Mouse (Mus musculus) megakaryocyte, embryonic 14.5 days (primary cell): Measurements from ENCODE around the gene Cops8. TPM values are rescaled to one million over a fixed set of nuclear protein-coding genes. Genes with fewer than 3 reads are reported as not detected.
A peak's percentile ranks its signal among the peaks of the same experiment; 100 is the strongest.

Experiments
- H3K27me3 ChIP-seq: replicated peaks from 2 replicates; pipeline ENCODE3; 2012; ENCODE audit warnings: inconsistent platforms
- H3K36me3 ChIP-seq: replicated peaks from 2 replicates; pipeline ENCODE3; 2012; ENCODE audit warnings: low read length, inconsistent platforms, mixed read lengths
- H3K4me1 ChIP-seq: 2 replicates; pipeline ENCODE4 v1.6.1; 2012; ENCODE audit warnings: inconsistent platforms
- H3K4me3 ChIP-seq: replicated peaks from 2 replicates; pipeline ENCODE3; 2012; ENCODE audit warnings: moderate library complexity, mild to moderate bottlenecking, inconsistent platforms
- H3K9me3 ChIP-seq: 2 replicates; pipeline ENCODE4 v1.6.1; 2012; ENCODE audit warnings: inconsistent platforms
- FLI1 ChIP-seq: IDR thresholded peaks from 2 replicates; pipeline ENCODE4 v1.6.1; 2012; ENCODE audit warnings: low read length, inconsistent platforms, mixed read lengths
- GATA1 ChIP-seq: IDR thresholded peaks from 3 replicates; pipeline ENCODE4 v1.6.1; 2012; ENCODE audit warnings: mixed read lengths, low read length, inconsistent platforms, borderline replicate concordance
- polyA plus RNA-seq: library from polyadenylated mRNA; stranded (reverse); fragments of >175 nt; gene quantifications from 2 replicates; pipeline ENCODE4 v1.2.3, GENCODE M21; 2012; ENCODE audit warnings: low replicate concordance; ENCODE audit not compliant: insufficient read depth

Gene Cops8
- polyA plus RNA-seq, 1 experiment = 8.6 TPM

DNA sequence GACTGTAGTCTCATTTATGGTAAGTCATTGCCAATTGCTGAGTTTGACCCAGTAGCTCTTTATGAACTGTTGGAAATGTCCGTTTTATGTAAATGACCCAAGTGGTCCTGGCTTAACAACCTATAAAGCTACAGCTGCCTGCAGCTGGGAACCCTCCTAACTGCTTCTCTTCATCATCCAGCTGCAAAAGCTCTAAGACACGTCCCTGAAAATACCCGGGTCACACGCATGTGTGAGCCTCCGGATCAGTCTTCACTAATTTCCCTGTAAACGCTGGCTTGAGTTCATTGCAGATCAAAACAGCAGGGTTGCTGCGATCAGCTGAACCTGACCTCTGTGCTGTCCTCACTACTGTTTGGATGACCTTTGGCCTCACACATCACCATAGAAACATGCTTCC lies 35.6 kb downstream of the Cops8 start:
- Histone ChIP-seq H3K4me3 (no peak overlapping the region), H3K27me3 (peaks cover 23% of the 10 kb centered on the region)
- TF ChIP-seq FLI1 (no peak), GATA1 (no peak)

GRCm38 (mm10) chr1:90650781-90651437 lies 48.1 kb downstream of the Cops8 start:
- TF ChIP-seq GATA1 (no peak), FLI1 (no peak)
- Histone ChIP-seq H3K27me3 (peaks cover 47% of the 10 kb centered on the region), H3K36me3 (no peaks in the 10 kb centered on the region), H3K4me3 (peak overlapping the region; percentile 5), H3K4me1 (peaks cover 10% of the 10 kb centered on the region), H3K9me3 (no peaks in the 10 kb centered on the region)

More for the DNA sequence above, 35.6 kb downstream of the Cops8 start:
- Histone ChIP-seq H3K36me3 (no peaks in the 10 kb centered on the region), H3K9me3 (no peaks in the 10 kb centered on the region), H3K4me1 (peaks cover 15% of the 10 kb centered on the region)

DNA sequence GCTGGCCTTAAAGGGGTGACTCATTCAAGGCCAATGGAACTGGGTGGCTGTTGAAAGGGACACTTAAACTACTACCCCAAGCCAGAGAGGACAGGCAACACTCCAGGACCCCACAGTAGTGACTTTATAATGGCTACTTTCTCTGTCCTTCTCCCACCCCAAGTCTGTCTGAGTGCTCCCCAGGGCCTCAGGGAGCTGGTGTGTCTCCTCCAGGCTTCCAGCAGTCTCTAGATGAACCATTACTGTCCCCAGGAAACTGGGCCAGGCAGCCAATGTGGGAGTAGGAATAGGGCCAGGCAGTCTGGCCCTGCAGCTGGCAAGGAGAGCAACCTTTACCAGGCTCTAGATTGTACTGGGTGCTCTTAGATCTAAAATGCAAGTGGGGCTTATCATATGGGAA lies 49.0 kb downstream of the Cops8 start:
- H3K9me3 ChIP-seq = no peaks in the 10 kb centered on the region
- no peak overlapping the region for H3K4me3 ChIP-seq
- peaks cover 42% of the 10 kb centered on the region for H3K27me3 ChIP-seq
- peaks cover 10% of the 10 kb centered on the region for H3K4me1 ChIP-seq
- H3K36me3 ChIP-seq = no peaks in the 10 kb centered on the region
- no peak for TF ChIP-seq GATA1
- TF ChIP-seq FLI1 = no peak

DNA sequence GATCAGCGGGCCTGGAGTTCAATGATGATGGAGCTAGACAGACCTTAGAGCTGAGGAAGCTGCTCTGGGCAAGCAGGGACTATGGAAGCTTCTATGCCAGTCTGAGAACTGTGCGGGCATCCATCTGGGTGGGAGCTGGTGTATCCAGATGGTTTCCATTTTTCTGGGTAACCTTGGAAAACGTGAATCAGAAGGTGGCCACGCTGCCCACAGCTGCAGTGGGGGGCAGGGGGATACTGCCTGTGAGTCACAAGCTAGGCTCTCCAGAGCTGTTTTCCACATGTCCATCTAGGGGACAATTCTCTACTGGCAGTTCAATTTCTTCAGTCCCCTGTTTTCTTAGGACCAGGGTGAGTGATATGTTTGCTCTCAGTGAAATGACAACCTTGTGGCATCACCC lies 49.8 kb downstream of the Cops8 start:
- no peak for TF ChIP-seq GATA1
- Histone ChIP-seq H3K27me3 (peaks cover 42% of the 10 kb centered on the region), H3K4me1 (peaks cover 10% of the 10 kb centered on the region), H3K36me3 (no peaks in the 10 kb centered on the region), H3K4me3 (no peak overlapping the region), H3K9me3 (no peaks in the 10 kb centered on the region)

DNA sequence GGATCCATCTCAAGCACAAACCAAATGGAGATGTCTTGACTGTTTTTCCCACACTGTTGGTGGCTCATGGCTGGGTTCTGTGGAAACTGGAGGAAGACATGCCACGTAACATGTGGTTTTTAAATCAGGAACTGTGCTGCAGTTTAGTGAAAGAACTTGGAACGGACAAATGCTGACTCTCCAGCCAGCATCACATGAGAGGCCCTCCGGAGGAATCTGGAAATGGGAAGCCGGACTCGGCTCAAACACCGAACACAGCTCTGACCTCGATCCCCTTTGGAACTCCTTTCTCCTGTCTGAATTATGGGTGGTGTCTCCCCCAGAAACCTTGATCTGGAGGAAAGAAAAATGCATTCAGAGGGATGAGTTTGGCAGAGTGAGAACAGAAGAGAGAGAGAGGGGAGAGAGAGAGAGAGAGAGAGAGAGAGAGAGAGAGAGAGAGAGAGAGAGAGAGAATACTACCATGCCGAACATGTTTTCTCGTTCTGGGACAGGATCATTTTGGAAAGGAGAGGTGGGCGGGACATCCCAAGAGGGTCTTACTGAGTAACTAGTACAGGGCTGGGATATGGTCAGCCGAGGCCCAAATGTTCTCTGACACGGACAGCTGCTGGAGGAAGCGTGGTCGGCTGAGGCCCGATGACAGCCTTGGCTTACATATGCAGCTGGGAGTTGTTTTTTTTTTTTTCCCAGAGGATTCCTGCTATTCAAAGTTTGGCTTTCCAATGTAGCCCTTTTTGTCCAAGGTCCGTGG lies 53.9 kb downstream of the Cops8 start:
- Histone ChIP-seq H3K4me3 (no peak overlapping the region), H3K36me3 (no peaks in the 10 kb centered on the region), H3K4me1 (no peaks in the 10 kb centered on the region), H3K9me3 (no peaks in the 10 kb centered on the region), H3K27me3 (peaks cover 15% of the 10 kb centered on the region)
- no peak for TF ChIP-seq GATA1
- TF ChIP-seq FLI1 = no peak

DNA sequence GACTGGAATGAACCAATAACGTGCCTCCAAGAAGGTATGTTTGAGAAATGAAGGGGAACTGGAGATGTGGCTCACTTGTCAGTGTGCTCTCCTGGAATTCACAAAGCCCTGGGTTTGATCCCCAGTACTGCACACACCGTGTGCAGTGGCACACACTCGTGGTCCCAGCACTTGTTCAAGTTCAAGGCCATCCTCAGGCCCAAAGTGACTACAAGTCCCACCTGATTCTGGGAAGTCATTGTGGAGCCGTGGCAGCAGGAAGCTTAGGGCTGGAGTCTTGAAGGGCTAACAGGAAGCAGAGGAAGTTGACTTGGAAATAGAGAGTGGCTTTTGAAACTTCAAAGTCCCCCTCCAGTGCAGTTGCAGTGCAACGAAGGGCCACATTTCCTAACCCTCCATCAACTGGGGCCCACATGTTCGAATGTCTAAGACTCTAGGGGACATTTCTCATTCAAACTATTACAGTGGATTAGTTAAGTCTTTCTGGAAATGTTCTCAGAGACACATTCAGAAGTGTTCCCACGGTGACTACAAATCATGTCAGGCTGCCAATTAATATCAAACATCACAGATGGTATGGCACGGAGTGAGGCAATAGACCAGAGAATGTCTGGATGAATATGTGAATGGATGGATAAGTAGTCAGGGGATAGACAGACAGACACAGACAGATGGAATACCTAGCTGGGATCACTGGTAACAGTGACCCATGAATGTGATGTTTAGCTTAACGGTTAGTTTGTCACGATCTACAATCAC lies 54.7 kb downstream of the Cops8 start:
- H3K36me3 ChIP-seq = no peaks in the 10 kb centered on the region
- no peak overlapping the region for H3K4me3 ChIP-seq
- no peaks in the 10 kb centered on the region for H3K4me1 ChIP-seq
- TF ChIP-seq FLI1 (no peak), GATA1 (no peak)
- H3K9me3 ChIP-seq = no peaks in the 10 kb centered on the region
- H3K27me3 ChIP-seq = peaks cover 14% of the 10 kb centered on the region

- H3K36me3 ChIP-seq = no peaks in the 10 kb centered on the region
- no peaks in the 10 kb centered on the region for H3K9me3 ChIP-seq
- peaks cover 7% of the 10 kb centered on the region for H3K27me3 ChIP-seq
- H3K4me1 ChIP-seq = no peaks in the 10 kb centered on the region
- no peak overlapping the region for H3K4me3 ChIP-seq
- no peak for TF ChIP-seq FLI1
- no peak for TF ChIP-seq GATA1
These were observed 55.8 kb downstream of the Cops8 start for GRCm38 (mm10) chr1:90658581-90658980.

GRCm38 (mm10) chr1:90660150-90660549 lies 57.4 kb downstream of the Cops8 start:
- Histone ChIP-seq H3K9me3 (no peaks in the 10 kb centered on the region), H3K4me1 (no peaks in the 10 kb centered on the region), H3K27me3 (peaks cover 7% of the 10 kb centered on the region), H3K36me3 (no peaks in the 10 kb centered on the region), H3K4me3 (no peak overlapping the region)
- TF ChIP-seq FLI1 (no peak), GATA1 (no peak)

DNA sequence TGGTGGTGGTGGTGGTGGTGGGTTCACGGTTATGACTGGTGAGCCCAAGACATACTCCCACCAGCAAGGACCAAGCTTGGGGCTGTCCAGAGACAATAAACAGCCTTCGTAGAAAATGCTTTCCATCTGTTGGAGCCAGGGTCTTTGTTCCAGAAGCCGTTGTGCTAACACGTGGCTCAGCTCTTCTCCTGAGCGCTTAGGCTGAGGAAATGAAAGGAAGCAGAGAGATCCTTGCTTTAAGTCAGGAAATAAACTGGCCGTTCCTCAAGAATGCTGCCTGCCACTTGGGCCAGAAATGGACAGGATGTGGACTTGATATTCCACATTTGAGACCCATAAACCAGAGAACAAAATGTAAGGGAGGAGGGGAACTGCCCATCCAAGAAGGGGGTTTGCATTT lies 59.7 kb downstream of the Cops8 start:
- H3K27me3 ChIP-seq = peaks cover 8% of the 10 kb centered on the region
- H3K9me3 ChIP-seq = no peaks in the 10 kb centered on the region
- H3K4me3 ChIP-seq = no peak overlapping the region
- no peaks in the 10 kb centered on the region for H3K4me1 ChIP-seq
- H3K36me3 ChIP-seq = no peaks in the 10 kb centered on the region
- TF ChIP-seq GATA1 = no peak
- no peak for TF ChIP-seq FLI1

Other genes starting within 250 kb of the Cops8 start
- gene Col6a3, start 241.0 kb downstream of the Cops8 start, polyA plus RNA-seq = not detected in 2 replicates